Mouse (Mus musculus): ENCODE results near the gene Ccr9.

- no peak for TF ChIP-seq GATA1 (IDR thresholded peaks at IDR 0.05; ENCODE audit: borderline replicate concordance, low read length)
- no peak for TF ChIP-seq FLI1 (IDR thresholded peaks at IDR 0.05; ENCODE audit: low read length)
Measured at GRCm38 (mm10) chr9:123722737-123723493, 44.7 kb downstream of the Ccr9 start.
